Mouse (Mus musculus) macrophage (primary cell): ENCODE measurements around the gene Irs1. TPM values are rescaled to one million over a fixed set of nuclear protein-coding genes. Genes with fewer than 3 reads are reported as not detected.

Experiments used
- H3K27ac ChIP-seq: fragments of 350-480 bp; formaldehyde crosslinking; 2 replicates; pipeline ENCODE4 v1.9.0; 2021
- H3K36me3 ChIP-seq: fragments of 350-480 bp; formaldehyde crosslinking; 2 replicates; pipeline ENCODE4 v1.9.0; 2021; ENCODE audit errors: inconsistent target
- H3K4me3 ChIP-seq: fragments of 350-480 bp; formaldehyde crosslinking; 2 replicates; pipeline ENCODE4 v1.9.0; 2021; ENCODE audit errors: inconsistent target
- H3K79me2 ChIP-seq: fragments of 350-480 bp; formaldehyde crosslinking; 2 replicates; pipeline ENCODE4 v1.9.0; 2021; ENCODE audit errors: inconsistent target
- WGBS: methylation state at CpG from one replicate; pipeline ENCODE4 v1.1.7; 2026; ENCODE audit warnings: inconsistent platforms; ENCODE audit not compliant: missing documents; 5-methylcytosine and 5-hydroxymethylcytosine counted together
- polyA plus RNA-seq: library from polyadenylated mRNA; stranded (reverse); fragments of 250-400 nt; gene quantifications from 3 replicates; pipeline ENCODE4 v1.2.4, GENCODE M21; 2018; ENCODE audit warnings: inconsistent platforms

Gene Irs1
- polyA plus RNA-seq, 1 experiment from 2014 or later = not detected

- 86% methylated on average over 10 of the region's 10 CpGs for WGBS
- Histone ChIP-seq H3K4me3 (no peak overlapping the region), H3K27ac (no peak overlapping the region), H3K79me2 (no peaks in the 10 kb centered on the region), H3K36me3 (no peaks in the 10 kb centered on the region)
Observed at GRCm38 (mm10) chr1:82247221-82247951, 43.8 kb downstream of the Irs1 start.

GRCm38 (mm10) chr1:82245002-82245401, 46.2 kb downstream of the Irs1 start:
- H3K36me3 ChIP-seq = no peaks in the 10 kb centered on the region
- no peak overlapping the region for H3K4me3 ChIP-seq
- no peak overlapping the region for H3K27ac ChIP-seq
- H3K79me2 ChIP-seq = no peaks in the 10 kb centered on the region
- 36% methylated on average over 5 of the region's 5 CpGs for WGBS

GRCm38 (mm10) chr1:82243260-82243825, 47.9 kb downstream of the Irs1 start:
- WGBS = 79% methylated on average over 6 of the region's 6 CpGs
- Histone ChIP-seq H3K4me3 (no peak overlapping the region), H3K36me3 (no peaks in the 10 kb centered on the region), H3K79me2 (no peaks in the 10 kb centered on the region), H3K27ac (no peak overlapping the region)

- no peak overlapping the region for H3K4me3 ChIP-seq
- no peak overlapping the region for H3K27ac ChIP-seq
- no peaks in the 10 kb centered on the region for H3K79me2 ChIP-seq
- WGBS = 88% methylated on average over 3 of the region's 3 CpGs
- H3K36me3 ChIP-seq = no peaks in the 10 kb centered on the region
Observed at GRCm38 (mm10) chr1:82239409-82240201, 51.6 kb downstream of the Irs1 start.

GRCm38 (mm10) chr1:82238245-82238644, 53.0 kb downstream of the Irs1 start:
- Histone ChIP-seq H3K4me3 (no peak overlapping the region), H3K36me3 (no peaks in the 10 kb centered on the region), H3K27ac (no peak overlapping the region), H3K79me2 (no peaks in the 10 kb centered on the region)
- WGBS = 84% methylated on average over 4 of the region's 4 CpGs

- 67% methylated on average over 3 of the region's 3 CpGs for WGBS
- Histone ChIP-seq H3K79me2 (no peaks in the 10 kb centered on the region), H3K36me3 (no peaks in the 10 kb centered on the region), H3K4me3 (no peak overlapping the region), H3K27ac (no peak overlapping the region)
Observed at GRCm38 (mm10) chr1:82235455-82236104, 55.6 kb downstream of the Irs1 start.

- Histone ChIP-seq H3K4me3 (no peak overlapping the region), H3K79me2 (no peaks in the 10 kb centered on the region), H3K27ac (no peak overlapping the region), H3K36me3 (no peaks in the 10 kb centered on the region)
- 90% methylated on average over 3 of the region's 3 CpGs for WGBS
Observed at GRCm38 (mm10) chr1:82234616-82235015, 56.6 kb downstream of the Irs1 start.

GRCm38 (mm10) chr1:82232812-82233211, 58.4 kb downstream of the Irs1 start, which contains the start of gene Gm9747:
Gm9747 (plus strand) TSS chr1:82233112.
- 94% methylated on average over 3 of the region's 3 CpGs for WGBS
- Histone ChIP-seq H3K4me3 (no peak within 1 kb of the TSS), H3K27ac (no peak within 1 kb of the TSS), H3K36me3 (no peaks in the 10 kb centered on the region), H3K79me2 (no peaks in the 10 kb centered on the region)

GRCm38 (mm10) chr1:82228841-82229240, 62.4 kb downstream of the Irs1 start:
- no peaks in the 10 kb centered on the region for H3K79me2 ChIP-seq
- no peak overlapping the region for H3K27ac ChIP-seq
- no peak overlapping the region for H3K4me3 ChIP-seq
- H3K36me3 ChIP-seq = no peaks in the 10 kb centered on the region

- Histone ChIP-seq H3K4me3 (no peak overlapping the region), H3K27ac (no peak overlapping the region), H3K79me2 (no peaks in the 10 kb centered on the region), H3K36me3 (no peaks in the 10 kb centered on the region)
- WGBS = 81% methylated on average over 5 of the region's 5 CpGs
Observed at GRCm38 (mm10) chr1:82223042-82223795, 68.0 kb downstream of the Irs1 start.

GRCm38 (mm10) chr1:82221462-82221861, 69.8 kb downstream of the Irs1 start:
- no peaks in the 10 kb centered on the region for H3K36me3 ChIP-seq
- H3K27ac ChIP-seq = no peak overlapping the region
- H3K4me3 ChIP-seq = no peak overlapping the region
- 80% methylated on average over 1 of the region's 1 CpGs for WGBS
- H3K79me2 ChIP-seq = no peaks in the 10 kb centered on the region

GRCm38 (mm10) chr1:82220673-82221396, 70.4 kb downstream of the Irs1 start:
- Histone ChIP-seq H3K27ac (no peak overlapping the region), H3K79me2 (no peaks in the 10 kb centered on the region), H3K4me3 (no peak overlapping the region), H3K36me3 (no peaks in the 10 kb centered on the region)
- WGBS = 71% methylated on average over 12 of the region's 12 CpGs

GRCm38 (mm10) chr1:82207511-82207910, 83.7 kb downstream of the Irs1 start:
- H3K4me3 ChIP-seq = no peak overlapping the region
- H3K79me2 ChIP-seq = no peaks in the 10 kb centered on the region
- 84% methylated on average over 5 of the region's 5 CpGs for WGBS
- no peaks in the 10 kb centered on the region for H3K36me3 ChIP-seq
- no peak overlapping the region for H3K27ac ChIP-seq

- no peaks in the 10 kb centered on the region for H3K36me3 ChIP-seq
- 82% methylated on average over 6 of the region's 7 CpGs for WGBS
- H3K4me3 ChIP-seq = no peak overlapping the region
- H3K27ac ChIP-seq = no peak overlapping the region
- no peaks in the 10 kb centered on the region for H3K79me2 ChIP-seq
Observed at GRCm38 (mm10) chr1:82200636-82201035, 90.6 kb downstream of the Irs1 start.
